Mouse (Mus musculus): ENCODE measurements around the gene Vhl.

DNA sequence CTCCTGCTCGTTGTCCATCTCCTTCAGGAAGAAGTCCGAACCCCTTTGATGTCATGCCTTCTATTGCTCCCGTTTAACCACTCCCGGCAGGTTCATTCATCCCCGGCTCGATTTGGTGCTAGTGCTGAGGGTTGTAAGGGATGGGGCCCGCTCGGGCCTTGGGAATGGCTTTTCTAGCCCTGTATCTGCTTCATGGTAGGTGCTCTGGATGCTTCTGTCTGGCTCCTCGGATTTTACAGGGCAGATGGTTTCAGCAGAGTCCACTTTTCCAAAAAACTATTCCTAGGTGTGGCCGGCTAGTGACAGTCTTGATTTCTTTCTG is 18.6 kb upstream of the Vhl start:
- TF ChIP-seq POLR2A (IDR thresholded peaks at IDR 0.05; ENCODE audit: insufficient read depth, low read length) (no peak), CTCF (IDR thresholded peaks at IDR 0.05; ENCODE audit: low read depth, low read length) (no peak)
